Mouse (Mus musculus): ENCODE data around the gene Cops9. TPM values are rescaled to one million over a fixed set of nuclear protein-coding genes. Genes with fewer than 3 reads are reported as not detected.

Gene Cops9
- total RNA-seq, 2 experiments from 2014 or later: 231 to 252 TPM

DNA sequence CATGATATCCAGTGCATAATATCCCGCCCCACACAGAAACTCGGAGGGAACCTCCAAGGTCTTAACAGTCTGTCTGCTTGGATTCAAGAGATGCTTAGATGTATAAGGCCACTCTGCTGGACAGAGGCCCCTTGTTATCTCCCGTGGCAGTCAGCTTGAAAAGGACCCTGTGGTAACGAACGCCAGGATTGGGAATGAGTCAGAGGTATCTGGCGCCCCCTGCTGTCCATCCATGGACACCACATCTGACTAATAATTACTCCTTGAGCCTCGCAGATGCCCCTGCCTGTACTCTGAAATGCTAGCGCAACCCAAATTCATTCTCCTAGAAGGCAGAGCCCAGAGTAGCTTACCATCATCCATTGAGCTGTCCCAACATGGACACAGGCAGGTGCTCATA, 6.0 kb upstream of the Cops9 start:
- intact Hi-C loops (cut with DNase I): loop anchor here (5.0 kb wide), 2 partner anchors 125 to 185 kb away; partner anchors contain the start of gene Gpc1

DNA sequence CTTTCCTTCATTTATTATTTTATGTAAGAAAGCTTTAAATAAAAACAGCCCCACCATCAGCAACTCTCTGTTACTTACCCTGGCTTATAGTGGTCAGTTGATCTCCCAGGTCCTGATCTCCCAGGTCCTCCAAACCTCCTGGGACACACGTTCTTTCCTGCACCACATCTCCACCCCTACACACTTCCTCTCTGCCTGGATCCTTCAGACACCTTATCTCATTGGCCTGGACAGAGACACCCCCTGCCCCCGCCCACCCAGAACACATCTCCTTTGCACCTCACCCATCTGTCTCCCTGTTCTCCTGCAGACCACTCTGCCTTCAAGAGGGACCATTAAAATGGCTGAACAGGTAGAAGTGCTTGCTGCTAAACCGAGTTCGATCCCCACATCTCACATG, 5.2 kb upstream of the Cops9 start:
- intact Hi-C loops (cut with DNase I): loop anchor here (5.0 kb wide), 2 partner anchors 125 to 185 kb away; partner anchors contain the start of gene Gpc1
- no peak for DNase-seq

More for the DNA sequence above, 6.0 kb upstream of the Cops9 start:
- DNase-seq: peak; percentile 85

DNA sequence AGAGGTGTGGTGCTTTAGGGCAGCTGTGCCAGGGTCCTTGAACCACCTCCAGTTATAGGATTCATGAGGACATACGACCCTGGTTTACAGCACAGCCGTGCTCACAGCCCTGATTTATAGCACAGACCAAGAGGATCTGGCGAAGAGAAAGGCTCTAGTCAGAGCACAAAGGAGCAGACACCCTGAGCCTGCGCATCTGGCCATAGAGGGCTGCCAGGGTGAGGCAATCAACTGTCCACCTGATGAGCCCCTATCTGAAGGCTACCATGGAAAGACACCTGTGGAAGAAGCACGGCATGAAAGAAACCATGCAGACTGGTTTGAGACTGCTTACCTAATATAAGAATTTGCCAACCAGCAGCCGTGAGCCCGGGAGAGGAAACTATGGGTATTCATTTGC, 4.8 kb upstream of the Cops9 start:
- DNase-seq: no peak
- intact Hi-C loops (cut with DNase I): loop anchor here (5.0 kb wide), 2 partner anchors 124 to 186 kb away; partner anchors contain the start of gene Gpc1

DNA sequence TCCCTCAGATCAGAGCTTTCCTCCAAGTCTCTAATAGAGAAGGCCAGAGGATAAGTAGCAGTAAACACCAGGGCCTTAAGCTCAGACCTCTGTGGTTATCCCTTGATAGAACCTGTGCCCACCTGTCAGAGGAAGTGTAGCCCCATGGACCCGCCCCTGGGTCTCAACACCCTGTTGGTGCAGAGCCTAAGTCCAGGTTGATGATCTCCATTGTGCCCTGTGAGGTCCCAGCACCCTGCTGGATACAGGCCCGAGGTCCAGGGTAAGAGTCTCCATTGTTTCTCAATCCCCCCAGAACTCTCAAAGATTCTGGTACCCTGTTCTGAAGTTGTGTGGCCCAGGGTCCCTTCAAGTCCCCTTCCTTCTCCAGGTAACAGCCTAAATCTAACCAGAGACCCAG, 4.3 kb upstream of the Cops9 start:
- intact Hi-C loops (cut with DNase I): loop anchor here (5.0 kb wide), 2 partner anchors 124 to 186 kb away; partner anchors contain the start of gene Gpc1

GRCm38 (mm10) chr1:92644916-92645315, 3.1 kb upstream of the Cops9 start:
- intact Hi-C loops (cut with DNase I): loop anchor here (5.0 kb wide), 2 partner anchors 123 to 187 kb away; partner anchors contain the start of gene Gpc1
- DNase-seq: no peak

More for the DNA sequence above, 4.3 kb upstream of the Cops9 start:
- no peak for DNase-seq

DNA sequence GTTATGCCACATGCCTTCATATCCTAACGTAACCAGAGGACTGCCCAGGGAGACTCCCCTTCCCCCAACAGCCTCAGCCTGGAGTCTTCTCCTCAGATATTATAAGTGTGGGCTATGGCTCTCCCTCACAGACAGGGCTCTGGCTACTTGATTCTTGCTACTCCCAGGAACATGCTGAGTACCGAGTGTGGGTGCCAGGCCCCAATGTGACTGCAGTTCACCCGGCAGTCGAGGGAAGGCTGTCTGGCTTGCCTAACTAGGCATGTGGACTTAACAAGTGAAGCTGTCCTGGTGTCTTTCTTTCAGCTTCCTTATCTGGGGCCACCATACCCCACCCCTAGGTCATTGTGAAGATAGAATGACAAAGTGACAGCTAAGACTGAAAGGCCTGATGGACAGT, 1.9 kb upstream of the Cops9 start:
- no peak for DNase-seq
- intact Hi-C loops (cut with DNase I): no loop called here

DNA sequence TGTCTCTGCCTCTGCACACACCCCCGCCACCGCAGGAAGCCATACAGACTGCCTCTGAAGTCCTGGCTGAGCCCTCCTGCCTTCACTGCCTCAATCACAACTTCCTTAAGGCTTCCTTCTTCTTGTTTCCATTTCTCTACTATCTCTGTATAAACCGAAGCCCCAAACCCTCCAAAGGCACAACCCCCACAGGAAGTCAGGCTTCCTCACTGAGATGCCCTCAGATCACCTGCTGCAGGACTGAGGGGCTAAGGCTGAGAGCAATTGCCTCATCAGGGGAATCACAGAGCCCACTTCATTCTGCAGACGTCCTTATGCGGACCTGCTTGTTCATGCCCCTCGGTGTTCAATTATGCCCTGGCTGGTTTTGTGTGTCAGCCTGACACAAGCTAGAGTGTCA, 1.4 kb downstream of the Cops9 start:
- no peak for DNase-seq
- intact Hi-C loops (cut with DNase I): no loop called here

GRCm38 (mm10) chr1:92638736-92639135, 3.0 kb downstream of the Cops9 start:
- intact Hi-C loops (cut with DNase I): no loop called here

GRCm38 (mm10) chr1:92638181-92638580, 3.6 kb downstream of the Cops9 start:
- no peak for DNase-seq
- intact Hi-C loops (cut with DNase I): no loop called here

More at GRCm38 (mm10) chr1:92638736-92639135, 3.0 kb downstream of the Cops9 start:
- no peak for DNase-seq

- DNase-seq: no peak
- intact Hi-C loops (cut with DNase I): no loop called here
Observed at GRCm38 (mm10) chr1:92637501-92638172, 4.1 kb downstream of the Cops9 start.

DNA sequence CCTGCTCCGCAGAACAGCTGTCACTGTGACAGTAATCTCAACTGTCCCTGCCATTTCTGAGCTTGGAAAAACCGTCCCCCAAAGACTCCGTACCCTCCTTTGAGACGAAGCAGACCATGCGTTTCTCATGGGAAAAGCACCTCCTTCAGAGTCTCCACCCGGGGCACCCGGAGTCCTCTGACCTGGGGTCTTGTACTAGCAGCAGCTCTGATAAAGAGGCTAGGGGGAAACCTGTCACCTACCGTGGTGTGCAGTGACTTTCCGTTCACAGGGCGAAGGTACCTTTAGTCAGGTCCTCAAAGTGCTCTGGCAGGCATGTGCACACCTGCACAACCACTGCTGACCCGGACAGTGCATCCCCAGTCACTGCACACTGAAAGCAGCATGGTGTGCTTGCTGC, 5.1 kb downstream of the Cops9 start:
- intact Hi-C loops (cut with DNase I): no loop called here

DNA sequence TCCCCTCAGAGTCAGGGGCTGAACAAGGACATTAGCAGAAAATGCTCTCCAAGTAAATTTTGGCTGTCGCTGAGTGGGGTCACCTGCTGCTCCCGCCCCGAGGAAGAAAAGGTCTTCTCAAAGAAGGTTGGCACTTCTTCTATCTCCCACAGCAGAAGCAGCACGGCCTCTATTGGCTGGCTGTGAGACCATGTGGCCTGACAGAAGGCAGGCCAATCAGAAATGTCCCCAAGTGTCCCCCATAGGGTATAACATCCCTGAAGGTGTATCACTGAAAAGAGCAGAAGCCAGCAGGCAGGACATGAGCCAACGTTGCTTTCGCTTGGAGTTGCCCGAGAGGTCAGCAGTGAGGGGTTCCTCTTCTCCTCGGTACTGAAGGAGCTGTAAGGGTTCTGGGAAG, 5.8 kb downstream of the Cops9 start:
- intact Hi-C loops (cut with DNase I): no loop called here
- DNase-seq: no peak

More for the DNA sequence above, 5.1 kb downstream of the Cops9 start:
- DNase-seq: no peak

DNA sequence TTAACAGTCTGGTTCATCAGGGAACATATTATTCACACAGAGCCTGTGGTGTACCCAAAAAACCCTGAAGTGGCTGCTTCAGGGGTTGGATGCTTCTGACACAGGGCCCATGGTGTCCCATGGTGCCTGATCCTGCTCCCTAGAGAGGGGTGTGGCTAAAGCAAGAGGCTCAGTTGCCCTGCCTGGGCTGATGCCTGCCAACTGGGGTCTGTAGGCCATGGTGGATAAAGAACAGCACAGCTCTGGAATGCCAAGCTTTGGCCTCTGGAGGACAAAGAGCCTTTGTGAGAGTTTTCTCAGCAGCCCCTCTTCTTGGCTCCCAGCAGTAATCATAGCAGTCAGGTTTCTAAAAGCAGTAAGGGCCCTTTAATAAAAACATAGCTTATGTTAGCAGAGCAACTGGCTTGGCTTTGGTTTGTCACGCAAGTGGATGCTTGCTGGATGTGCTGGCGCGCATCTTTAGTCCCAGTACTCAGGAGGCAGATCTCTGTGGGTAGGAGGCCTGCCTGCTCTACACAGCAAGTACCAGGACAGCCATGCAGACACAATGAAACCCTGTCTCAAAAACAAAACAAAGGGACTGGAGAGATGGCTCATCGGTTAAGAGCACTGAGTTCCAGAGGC, 6.7 kb downstream of the Cops9 start:
- peak; percentile 46 for DNase-seq
- intact Hi-C loops (cut with DNase I): no loop called here

DNA sequence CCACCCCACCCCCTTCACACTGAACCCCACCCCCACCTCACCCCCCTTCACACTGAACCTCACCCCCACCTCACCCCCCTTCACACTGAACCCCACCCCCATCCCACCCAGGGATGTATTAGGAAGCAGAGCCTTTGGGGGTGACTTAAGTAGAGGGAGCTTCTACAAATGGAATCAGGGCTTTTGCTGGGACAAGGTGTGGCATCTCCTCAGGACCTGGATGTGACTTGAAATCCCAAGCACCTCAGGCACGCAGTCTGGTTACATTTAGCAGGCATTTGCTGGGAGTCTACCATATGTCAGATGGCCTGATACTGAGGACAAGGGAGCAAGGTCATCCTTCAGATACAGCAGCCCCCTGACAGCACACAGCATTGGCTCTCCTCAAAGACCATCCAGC, 7.2 kb downstream of the Cops9 start:
- intact Hi-C loops (cut with DNase I): no loop called here
- DNase-seq: no peak

- no peak for DNase-seq
- intact Hi-C loops (cut with DNase I): no loop called here
Observed at GRCm38 (mm10) chr1:92633726-92634125, 8.1 kb downstream of the Cops9 start.

DNA sequence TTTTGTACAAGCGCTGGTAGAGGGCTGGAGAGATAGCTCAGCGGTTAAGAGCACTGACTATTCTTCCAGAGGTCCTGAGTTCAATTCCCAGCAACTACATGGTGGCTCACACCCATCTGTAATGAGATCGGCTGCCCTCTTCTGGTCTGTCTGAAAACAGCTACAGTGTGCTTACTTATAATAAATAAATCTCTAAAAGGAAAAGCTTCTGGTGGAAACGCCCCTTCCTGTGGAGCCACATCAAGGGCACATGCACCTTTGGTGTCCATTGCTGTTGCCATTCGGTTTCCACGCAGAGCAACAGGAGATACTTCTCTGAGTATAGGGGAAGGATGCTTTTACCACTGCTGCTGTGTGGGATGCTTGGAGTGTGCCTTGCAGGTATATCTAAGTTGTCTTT, 8.8 kb downstream of the Cops9 start:
- DNase-seq: no peak
- intact Hi-C loops (cut with DNase I): no loop called here

DNA sequence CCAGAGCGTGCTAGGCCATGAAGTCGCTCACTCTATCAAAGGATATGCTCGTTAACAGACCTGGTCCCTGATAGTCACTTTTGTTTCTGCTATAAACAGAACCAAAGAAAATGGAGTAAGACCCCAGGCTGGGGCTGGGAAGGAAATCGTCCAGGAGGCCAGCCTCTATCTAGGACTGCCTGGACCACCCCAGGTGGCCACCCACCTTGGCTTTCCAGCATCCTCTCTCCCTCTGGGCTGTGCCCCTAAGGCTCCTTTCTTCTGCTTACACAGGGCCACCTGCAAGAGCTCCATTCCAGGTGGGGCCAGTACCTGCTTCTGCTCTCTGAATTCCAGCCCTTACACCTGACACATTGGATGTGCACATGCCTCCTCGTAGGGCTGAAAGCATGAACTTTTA, 9.6 kb downstream of the Cops9 start:
- no peak for DNase-seq
- intact Hi-C loops (cut with DNase I): no loop called here

GRCm38 (mm10) chr1:92628227-92628626, 13.6 kb downstream of the Cops9 start:
- DNase-seq: no peak
- intact Hi-C loops (cut with DNase I): no loop called here

DNA sequence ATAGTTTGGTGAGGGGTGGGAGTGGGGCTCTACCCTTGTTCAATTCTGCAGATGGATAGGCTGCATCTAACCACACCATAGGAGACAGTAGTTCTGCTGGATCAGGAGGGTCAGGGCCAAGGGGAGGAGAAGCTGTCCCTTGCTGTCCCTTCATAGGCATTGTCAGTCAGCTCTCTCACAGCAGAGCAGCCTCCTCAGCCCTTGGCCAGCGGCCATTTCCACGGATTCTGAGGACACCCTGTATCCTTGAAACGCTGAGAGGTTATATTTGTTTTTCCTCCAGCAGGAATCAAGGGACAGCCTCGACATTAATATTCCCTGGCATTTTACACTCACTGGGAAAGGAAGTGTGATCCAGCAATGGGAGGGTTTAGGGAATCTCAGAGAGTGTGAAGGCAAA, 23.4 kb downstream of the Cops9 start:
- DNase-seq: no peak
- intact Hi-C loops (cut with DNase I): no loop called here

DNA sequence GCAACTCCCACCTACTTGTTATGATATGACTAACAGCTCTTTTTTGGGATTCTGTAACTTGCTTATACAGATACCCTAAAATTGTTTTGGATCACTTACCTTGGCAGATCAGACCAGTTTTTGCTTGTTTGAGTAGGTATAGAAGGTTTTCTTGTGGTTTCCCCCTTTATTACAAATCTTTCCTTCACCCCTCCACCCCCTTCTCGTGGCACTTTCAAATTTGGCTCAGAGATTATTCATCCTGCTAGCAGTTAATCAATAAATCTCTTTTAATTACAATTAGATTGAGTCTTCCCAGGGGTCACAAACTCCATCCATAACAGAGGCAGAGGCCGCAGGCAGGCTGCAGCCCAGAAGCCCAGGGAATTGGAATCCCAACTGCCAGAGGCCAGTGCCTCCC, 24.3 kb downstream of the Cops9 start, which contains the start of gene Olfr12:
Gene Olfr12 (plus strand): TSS at position 301 of the 400 bp plus-strand sequence.
- DNase-seq: no peak
- intact Hi-C loops (cut with DNase I): no loop called here

GRCm38 (mm10) chr1:92616046-92616445, 25.7 kb downstream of the Cops9 start:
- intact Hi-C loops (cut with DNase I): no loop called here

DNA sequence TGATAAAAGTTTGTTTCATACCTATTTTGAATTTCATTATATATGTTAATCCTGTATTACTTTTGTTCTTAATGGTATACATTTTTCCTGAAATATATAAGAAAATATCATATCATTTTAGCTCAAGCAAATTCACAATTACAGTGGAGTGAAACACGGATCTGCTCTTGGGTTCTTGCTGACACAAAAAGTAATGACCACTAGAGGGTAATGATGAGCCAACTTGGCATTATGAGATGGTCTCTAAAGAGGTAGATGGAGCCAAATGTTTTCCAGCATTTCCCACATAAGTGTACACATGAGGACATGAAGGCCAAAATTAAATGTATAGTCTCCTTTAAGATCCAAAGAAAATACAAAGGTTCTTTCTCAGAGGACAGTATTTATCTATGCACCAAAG, 27.3 kb downstream of the Cops9 start:
- intact Hi-C loops (cut with DNase I): loop anchor here (5.0 kb wide), 2 partner anchors 92 to 142 kb away; partner anchors contain the start of gene Ndufa10
- no peak for DNase-seq

More at GRCm38 (mm10) chr1:92616046-92616445, 25.7 kb downstream of the Cops9 start:
- DNase-seq: no peak
